Mouse (Mus musculus) spleen, embryonic (tissue): Measurements from ENCODE around the gene Il27.

Source experiments
- CTCF ChIA-PET: fragments of 350-600 bp; sonication (Branson Sonifier 250); formaldehyde crosslinking; loops from one replicate; lab custom pipeline; 2022; lab: Charles Lee

The Il27 gene

DNA sequence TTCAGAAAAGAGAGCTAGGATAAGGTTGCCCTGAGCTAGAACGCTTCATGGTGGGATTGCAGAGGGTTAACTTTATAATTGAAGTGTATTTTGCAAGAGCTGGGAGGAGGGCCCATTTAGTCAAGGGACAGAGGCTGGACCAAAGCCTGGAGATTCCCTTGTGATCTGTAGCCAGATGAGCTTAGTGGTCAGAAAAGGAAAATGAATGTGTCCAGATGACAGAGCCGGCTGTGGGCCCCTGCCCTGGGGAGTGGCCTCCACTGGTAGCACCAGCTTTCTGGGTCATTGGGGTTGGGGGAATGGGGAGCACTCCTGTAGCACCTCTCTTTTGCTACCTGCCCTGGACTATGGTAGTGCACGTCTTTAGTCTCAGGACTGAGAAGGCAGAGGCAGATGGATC, 12.3 kb upstream of the Il27 start:
- CTCF ChIA-PET, result no interaction called here

DNA sequence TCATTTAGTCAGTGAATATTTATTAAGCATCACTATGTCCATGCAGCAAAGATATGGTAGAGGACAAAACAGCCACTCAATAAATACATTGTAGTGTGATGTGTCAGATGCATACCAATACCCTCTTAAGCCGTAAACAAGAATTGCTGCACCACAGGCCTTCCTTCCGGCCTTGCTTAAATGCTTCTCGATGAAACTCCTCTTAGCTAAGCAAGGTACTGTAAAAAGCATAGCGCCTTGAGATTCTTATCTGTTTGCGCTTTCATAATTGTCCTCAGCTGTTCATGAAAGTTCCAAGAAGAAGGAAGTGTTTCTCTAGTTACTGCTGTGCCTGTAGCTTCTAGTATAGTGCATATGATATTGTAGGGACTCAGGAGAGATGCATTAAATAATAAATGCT, 11.9 kb upstream of the Il27 start:
- CTCF ChIA-PET, result no interaction called here

DNA sequence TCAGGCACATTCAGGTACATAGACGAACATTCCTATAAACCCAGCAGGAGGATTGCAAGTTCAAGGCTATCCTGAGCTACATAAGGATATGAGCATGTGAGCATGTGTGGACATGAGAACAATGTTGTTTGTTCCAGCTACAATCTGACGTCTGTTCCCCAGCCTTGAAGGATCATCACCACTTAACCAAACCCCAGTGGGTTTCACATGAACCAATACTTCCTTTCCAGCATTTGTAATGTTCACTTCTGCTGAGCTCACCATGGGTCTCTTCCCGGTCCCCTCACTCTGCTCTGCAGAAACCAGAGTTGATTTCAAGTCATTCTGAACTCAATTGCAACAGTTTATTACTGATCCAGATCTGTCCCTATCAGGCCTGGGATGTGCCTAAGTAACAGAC, 7.9 kb upstream of the Il27 start:
- CTCF ChIA-PET, result no interaction called here

DNA sequence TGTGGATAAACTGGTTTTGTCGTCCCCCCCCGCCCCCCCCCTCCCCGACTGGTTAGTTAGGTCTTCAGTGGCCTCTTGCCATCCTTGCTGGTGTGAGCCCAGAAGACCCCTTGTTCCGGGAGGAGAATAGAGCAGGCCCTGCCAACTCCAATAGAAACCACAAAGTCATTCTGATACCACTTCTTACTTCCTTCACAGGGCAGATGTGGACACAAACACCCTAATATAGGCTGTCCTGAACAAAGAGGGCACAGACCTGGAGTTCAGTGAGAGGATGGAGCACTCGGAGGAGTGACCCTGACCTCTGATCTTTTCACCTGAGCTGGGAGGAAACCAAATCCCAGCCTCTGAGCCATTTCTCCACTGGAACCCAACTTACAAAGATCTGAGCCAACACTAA, 7.2 kb upstream of the Il27 start:
- CTCF ChIA-PET, result no interaction called here

DNA sequence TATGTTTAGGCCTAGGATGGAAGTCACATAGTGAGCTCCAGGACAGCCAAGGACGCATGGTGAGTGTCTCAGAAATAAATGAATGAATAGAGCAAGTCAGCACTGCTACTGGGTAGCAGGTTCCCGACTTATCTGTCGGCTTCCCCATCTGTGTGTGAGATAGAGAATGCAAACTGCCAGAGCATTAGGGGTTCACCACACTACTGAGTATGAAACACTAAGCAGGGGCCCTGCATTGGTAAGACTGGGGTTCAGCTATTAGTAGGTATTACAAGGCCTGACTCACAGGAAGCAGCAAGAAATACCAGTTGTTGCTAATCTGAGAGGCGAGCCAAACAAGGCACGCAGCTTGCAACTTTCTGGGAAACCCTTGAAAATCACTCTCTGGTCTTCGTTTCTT, 4.2 kb upstream of the Il27 start:
- CTCF ChIA-PET, result no interaction called here

DNA sequence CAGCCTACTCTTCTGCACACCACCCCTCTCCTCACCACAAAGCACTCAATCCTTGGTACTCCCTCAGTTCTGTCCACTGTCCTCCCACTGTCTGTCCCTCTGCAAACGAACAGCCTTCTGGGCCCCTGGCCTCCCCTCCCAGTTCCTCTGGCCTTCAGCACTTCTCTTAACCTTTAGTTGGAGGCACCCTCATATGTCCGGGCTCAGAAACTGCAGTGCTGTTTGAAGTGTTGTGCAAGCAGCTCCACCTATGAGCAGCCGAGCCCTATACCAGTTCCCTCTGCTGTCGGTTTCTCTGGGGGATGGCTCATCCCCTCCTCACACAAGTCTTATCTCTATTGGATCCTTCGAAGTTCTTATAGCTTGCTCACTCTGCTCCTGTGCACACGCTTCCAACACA, 1.7 kb upstream of the Il27 start:
- CTCF ChIA-PET, result no interaction called here

DNA sequence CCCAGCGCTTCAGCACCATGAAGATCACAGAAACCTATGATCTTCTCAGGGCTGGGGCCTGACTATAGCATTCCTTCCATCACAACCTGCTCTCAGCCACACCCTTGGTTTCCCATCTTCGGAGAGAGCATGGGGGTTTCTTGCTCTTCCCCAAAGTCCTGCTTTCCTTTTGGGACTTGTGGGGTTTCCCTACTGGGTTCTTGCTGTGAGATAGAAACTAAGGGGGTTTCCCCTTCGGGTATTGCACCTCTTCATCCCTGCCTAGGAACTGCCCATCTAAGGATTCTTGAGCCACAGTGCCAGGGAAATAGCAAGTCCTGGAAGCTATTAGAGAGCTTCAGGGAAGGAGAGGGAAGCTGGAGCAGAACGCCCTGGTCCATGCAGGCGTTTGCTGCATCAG, 1.1 kb upstream of the Il27 start:
- CTCF ChIA-PET, result no interaction called here

DNA sequence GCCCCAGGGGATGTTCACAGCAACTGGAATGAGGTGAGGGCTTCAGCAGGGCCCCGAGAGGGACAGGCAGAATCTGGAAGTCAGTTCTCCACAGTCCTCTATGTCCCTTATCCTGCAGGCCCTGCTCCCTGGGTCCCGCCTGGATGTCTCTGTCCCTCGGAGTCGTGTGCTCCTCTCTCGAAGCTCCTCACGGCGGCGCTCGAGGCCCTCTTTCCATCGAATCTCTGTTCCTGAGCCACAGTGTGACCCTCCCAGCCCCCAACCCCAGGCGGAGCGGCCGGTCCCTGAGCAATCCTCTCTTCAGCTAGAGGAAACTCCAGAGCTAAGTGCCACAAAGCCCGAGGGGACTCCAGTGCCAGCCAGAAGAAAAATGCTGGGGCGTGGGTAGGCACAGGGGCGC, 7.0 kb downstream of the Il27 start:
- CTCF ChIA-PET, result no interaction called here

DNA sequence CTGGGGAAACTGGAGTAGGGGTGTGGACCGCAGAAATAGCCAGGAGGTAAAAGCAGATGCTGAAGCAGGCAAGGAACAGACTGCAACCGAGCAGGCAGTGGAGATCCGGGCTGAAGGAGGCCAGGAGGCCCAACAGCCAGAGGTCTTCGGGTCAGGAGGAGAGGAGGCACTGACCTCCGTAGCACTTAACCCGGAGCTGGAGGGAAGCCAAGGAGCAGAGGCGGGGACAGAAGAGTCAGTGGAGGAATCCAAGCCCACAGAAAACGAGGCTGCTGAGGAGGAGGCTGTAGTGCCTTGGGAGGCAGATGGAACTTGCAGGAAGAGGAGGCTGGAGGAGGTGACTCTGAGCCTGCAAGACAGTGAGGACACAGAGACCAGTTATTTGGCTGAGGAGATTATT, 7.9 kb downstream of the Il27 start:
- CTCF ChIA-PET, result no interaction called here

DNA sequence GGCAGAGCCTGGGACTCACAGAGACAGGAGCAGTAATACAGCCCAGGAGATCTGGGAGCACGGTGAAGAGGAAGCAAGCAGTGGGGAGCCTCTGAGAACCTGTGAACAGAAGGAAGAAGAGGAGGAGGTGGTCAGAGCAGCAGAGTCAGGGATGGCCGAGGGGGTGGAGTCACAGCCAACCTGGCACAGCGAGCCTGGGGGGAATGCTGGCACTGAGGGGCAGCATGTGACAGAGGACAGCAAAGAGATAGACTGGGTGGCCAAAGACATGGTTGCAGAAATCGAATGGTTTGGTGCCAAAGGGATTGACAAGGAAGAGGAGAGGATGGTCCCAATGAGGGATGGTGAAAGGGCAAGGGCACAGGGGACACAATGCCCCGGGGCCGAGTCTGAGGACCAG, 9.0 kb downstream of the Il27 start, which contains the start of gene Cln3:
Cln3 (minus strand) TSS at position 101 of the 400 bp plus-strand sequence.
- CTCF ChIA-PET, result no interaction called here

DNA sequence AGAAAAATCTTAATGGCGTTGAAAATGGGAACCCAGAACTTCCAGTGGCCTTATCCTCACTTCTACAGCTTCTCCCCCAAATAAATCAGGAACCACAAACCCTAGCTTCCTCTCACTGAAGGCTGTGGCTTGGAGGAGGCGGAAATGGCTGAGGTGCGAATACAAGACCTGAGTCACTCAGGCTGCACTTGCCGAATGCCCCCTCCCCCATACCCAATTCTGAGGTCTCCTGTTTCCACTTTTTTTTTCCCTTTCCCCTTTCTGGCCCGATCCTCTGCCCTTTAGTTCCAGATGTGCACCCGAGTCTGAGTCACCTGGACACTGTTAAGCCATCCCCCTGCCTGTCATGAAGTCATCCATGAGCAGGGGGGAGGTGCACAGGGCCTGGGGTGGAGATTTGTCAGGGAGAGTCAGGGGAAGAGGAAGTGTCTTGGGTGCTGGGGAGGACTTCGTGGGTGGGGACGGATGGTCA, 10.2 kb downstream of the Il27 start, which contains the start of gene Apobr:
Apobr (plus strand) TSS at position 437 of the 472 bp plus-strand sequence.
- CTCF ChIA-PET, result interaction anchor here (0.5 kb wide), 1 partner anchor 195 kb away, joined by 5 read pairs; no protein-coding TSS in a partner anchor

DNA sequence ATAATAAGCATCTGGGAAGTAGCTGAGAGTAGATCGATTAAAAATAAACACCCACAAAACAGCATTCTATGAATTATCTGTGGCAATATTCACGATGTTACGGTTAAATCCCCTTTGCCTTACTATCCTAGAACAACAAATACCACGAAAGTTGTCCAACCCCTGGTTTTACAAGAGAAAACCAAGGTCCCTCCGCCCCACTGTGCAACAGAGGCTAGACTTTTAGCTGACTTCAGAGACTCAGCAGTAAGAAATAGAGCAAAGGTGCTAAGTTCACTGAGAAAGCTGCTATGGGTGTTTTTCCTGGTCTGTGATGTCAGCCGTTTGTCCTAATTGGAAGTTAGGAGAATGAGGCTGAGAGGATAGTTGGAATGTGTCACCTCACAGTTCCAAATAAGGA, 11.0 kb downstream of the Il27 start:
- CTCF ChIA-PET, result no interaction called here

DNA sequence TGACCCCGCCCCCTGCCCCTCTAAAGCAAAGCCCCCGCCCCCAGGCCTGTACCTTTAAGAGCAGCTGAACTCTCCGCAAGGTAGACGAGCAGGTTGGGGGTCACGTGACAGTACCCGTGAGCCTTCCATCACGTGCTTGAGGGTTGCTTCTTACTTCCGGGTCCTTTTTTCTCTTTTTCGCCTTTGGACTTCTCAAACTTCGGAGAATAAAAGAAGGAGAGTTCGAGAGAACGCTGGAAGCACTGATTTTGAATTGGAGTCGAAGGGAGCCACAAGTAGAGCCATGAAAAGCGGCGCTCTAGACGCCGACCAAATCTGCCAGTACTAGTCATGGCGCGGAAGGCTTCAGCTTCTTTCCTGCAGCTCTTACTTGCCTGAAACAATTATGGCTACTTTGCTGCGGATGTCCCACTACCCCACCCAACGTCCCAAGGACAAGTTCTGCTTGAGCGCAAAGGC, 11.5 kb downstream of the Il27 start:
- CTCF ChIA-PET, result interaction anchor here (0.6 kb wide), 1 partner anchor 17 kb away, joined by 3 read pairs; no protein-coding TSS in a partner anchor

DNA sequence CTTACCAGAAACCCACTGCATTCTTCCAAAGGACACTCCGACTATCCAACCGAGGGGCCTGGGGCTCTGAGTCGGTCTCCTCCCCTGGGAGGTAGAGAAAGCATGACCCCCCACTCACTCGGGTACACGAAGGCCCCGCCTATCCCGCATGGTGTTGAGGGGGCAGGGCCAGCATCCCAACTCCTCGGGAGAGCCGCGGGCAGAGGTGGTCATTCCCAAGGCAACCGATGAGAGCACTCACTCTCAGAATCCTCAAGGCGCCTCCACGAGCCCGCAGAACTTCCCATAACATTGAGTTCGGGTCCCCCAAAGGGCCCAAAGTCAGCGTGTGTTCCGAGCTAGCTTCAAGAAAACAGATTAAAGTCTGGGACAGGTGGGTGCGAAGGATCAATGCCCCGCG, 12.0 kb downstream of the Il27 start:
- CTCF ChIA-PET, result interaction anchor here (0.6 kb wide), 1 partner anchor 16 kb away, joined by 3 read pairs; no protein-coding TSS in a partner anchor

DNA sequence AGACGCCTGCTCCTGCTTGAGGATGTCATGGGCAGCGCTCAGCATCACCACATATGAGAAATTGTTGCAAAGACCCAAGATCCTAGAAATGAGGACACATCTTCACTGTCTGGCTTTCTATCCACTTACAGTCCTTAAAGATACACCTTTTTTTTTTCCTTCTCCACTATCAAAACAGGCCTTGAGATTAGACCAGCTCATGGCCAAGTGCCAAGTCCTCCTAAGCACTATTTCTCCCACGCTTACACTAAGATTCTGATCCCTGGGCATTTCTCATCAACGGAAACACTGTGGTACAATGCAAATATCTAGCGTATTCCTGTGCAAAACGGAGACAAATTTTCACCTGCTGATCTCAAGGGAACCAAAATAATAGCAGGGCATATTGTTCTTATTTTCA, 13.1 kb downstream of the Il27 start:
- CTCF ChIA-PET, result no interaction called here

DNA sequence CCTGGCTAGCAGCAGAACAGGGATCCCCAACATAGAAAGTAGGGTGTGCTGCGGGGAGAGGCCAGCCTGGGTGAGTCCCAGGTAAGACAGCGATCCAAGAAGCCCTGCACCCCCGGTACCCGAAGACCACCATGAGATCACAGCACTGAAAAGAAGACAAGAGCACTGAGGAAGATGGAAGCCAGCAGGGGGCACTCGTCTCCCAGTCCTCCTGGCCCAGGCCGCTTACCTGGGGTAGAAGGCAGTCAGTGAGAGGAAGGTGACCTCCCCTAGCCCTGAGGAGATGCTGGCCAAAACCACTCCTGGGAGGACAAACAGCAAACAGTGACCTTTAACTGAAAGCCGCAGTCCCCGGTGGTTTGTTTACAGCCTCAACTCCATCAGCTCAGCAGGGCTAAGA, 15.6 kb downstream of the Il27 start:
- CTCF ChIA-PET, result interaction anchor here (0.6 kb wide), 2 partner anchors 36 to 112 kb away, joined by 3 read pairs; no protein-coding TSS in a partner anchor

DNA sequence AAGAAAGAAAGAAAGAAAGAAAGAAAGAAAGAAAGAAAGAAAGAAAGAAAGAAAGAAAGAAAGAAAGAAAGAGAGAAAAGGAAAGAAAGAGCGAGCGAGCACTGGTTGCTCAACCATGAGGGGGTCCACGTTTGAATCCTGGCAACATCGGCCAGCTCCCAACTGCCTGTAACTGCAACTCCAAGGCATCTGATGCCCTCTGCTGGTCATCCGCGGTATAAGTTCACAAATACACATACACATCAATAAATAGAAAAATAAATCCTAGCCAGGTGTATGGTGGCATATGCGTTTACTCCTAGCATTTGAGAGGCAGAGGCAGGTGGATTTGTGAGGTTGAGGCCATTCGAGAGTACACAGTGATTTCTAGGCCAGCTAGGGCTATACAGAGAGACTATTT, 17.8 kb downstream of the Il27 start:
- CTCF ChIA-PET, result interaction anchor here (1.3 kb wide), 1 partner anchor 13 kb away, joined by 3 read pairs; no protein-coding TSS in a partner anchor

DNA sequence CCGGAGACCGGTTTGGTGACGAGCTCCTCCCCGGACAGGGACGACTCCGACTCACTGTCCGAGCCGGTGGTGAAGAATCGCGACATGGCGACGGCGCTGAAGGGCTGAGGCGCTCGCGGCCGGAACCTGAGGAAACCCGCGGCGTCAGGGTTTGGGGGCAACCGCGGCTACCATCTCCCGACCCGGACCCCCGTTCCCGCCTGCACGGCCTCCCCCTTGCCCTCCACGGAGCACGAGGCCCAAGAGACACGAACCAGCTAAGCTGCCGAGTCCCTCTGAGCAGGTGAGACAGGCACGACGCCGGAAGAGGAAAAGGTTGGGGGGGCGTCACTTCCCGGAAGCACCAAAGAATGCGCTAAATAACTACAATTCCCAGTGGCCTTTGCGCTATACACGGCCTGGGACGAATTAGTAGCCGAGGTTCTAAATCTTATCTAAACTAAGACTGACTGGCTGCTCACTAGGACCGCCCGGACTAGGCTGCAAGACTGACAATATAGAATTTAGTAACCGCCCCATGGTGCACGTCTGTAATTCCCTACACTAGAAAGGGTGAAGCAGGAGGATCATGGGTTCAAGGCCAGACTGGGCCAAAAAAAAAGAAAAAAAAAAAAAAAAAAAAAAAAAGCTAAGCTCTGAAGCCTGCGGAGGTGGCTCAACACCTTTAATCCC, 28.5 kb downstream of the Il27 start, which contains the start of gene Eif3c:
Eif3c (minus strand) TSS at position 318 of the 672 bp plus-strand sequence.
- CTCF ChIA-PET, result interaction anchor here (0.6 kb wide), 2 partner anchors 17 to 1428 kb away, joined by 3 read pairs; no protein-coding TSS in a partner anchor

DNA sequence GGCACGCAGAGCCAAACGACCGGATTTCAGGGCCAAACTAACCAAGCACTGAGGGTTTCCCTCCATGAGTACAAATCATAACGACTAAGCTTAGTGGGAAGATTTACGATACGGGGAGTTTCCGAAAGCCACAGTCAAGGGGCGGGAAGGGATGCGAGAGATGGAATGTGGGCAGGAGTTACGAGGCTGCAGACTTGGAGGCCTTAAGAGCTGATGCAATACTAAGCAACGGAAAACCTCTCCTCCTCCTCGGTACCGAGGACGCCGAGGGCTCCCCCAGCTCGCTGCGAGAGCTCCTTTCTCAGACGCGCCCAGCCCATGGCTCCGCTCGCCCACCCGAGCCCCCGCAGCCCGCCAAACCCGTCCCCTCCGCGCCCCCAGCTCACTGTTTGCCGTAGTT, 29.0 kb downstream of the Il27 start:
- CTCF ChIA-PET, result no interaction called here

DNA sequence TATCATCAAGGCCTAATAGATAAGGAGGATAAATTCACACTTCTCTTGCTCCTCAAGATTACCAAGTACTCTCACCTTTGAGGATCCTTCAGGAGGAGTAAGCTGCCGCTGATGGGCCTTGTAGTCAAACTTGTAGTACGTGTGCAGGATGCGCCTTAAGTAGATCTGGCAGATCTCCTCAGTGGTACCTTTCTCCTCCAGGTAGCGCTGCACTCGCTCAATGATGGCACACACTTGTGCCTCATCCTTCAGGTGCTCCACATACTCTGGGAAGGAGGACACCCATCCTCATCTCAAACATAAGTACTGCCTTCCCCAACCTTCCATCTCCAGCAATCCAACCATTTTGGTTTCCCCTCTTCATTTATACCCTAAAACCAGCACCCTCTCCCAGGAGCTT, 38.1 kb downstream of the Il27 start:
- CTCF ChIA-PET, result no interaction called here

DNA sequence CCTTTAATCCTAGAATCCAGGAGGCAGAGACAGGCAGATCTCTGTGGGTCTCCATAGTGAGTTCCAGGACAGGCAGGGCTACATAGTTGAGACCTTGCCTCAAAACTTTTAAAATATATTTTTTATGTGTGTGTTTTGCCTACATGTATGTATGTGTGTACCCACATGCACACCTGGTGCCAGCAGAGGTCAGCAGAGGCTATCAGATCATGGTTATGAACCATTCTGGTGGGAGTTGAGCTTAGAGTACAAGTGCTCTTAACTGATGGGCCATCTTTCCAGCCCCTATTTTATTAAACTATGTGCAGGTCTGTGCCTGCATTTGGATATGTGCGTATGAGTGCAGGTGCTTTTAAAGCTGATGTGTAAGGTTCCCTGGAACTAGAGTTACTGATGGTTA, 39.9 kb downstream of the Il27 start:
- CTCF ChIA-PET, result no interaction called here

DNA sequence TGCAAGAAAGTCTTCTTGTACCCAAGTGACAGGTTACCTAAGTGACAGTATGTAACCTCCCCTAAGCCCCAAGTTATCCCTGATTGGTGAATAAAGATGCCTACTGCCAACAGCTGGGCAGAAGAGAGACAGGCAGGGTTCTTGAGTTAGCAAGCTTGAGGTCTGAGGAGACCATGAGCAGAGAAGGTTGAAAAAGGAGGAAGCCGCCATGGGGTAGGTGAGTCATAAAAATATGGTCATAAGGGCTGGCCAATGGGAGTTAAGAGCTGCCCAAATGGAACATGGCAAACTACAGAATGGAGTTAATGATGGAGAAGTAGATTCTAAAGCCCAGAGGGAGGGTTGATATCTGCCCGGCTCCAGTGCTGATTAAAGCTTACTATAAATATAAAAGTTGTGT, 49.1 kb downstream of the Il27 start:
- CTCF ChIA-PET, result no interaction called here

DNA sequence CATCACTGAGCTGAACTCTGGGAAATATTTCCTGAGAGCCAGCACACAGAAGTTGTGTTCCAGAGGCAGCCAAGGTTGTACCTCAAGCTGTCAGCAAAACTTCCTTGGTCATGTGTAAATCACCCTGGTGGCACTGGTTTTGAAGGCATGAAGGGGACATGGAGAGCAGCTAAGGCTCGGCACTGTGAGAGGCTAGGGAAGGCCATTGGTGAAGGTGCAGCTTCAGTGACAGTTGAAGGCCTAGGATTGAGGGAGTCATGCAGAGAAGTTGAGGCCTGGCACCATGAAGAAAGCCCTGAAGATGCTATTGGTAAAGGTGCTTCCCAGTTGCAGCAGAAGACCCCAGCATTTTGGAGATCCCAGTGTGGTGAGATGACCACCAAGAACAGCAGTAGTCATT, 53.1 kb downstream of the Il27 start:
- CTCF ChIA-PET, result interaction anchor here (0.7 kb wide), 1 partner anchor 215 kb away, joined by 4 read pairs; no protein-coding TSS in a partner anchor
